Comparison of ENCODE assay signal across 16 mouse cellular contexts in the genomic region with DNA sequence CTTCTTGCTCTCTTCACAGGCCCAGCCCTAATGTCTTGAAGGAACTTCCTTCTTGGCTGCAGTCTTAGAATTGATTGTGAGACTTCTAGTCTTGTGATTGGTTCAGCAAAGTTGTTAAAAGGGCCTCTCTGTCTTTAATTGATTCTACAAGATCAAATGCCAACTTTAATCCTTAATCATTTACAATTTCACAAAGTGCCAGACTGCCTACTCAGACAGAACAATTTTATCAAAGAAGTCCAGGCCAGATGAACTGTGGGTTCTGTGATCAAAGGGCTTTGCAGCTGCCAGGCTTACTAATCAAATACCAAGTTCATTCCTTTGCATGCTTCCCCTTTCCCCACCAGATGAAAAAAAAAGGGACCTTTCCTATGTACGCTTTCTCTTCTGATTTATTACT. TPM values are rescaled to one million over a fixed set of nuclear protein-coding genes. Genes with fewer than 3 reads are reported as not detected.
DNase-seq lines count a peak whose midpoint lies in the region; ATAC-seq and TF ChIP-seq lines count a peak whose summit lies in the region.
"Had no signal": no experiment of that assay in that cellular context is flagged by ENCODE, and none has a peak within 500 bp of the region (broad histone marks: within the 10 kb centered on the region; RNA-seq: fewer than 3 reads in every experiment).

No protein-coding gene starts in this region.

- H3K4me3 ChIP-seq in embryonic facial prominence, embryonic 14.5 days (ENCODE audit: low read depth, low read length), result no peak overlapping the region
- H3K4me3 ChIP-seq in embryonic facial prominence, embryonic 10.5 days, result no peak overlapping the region
- H3K4me3 ChIP-seq in kidney, embryonic 16.5 days (ENCODE audit: low read length), result no peak overlapping the region
- H3K4me3 ChIP-seq in stomach, embryonic 16.5 days (replicated peaks; ENCODE audit: low read length), result no peak overlapping the region
- H3K4me3 ChIP-seq in hindbrain, postnatal 0 days (ENCODE audit: low read length), result no peak overlapping the region
- H3K4me3 ChIP-seq: embryonic facial prominence, embryonic 13.5 days; limb, embryonic 12.5 days had no signal

- H3K27ac ChIP-seq in embryonic facial prominence, embryonic 14.5 days (replicated peaks; ENCODE audit: low read depth, low read length), result no peak overlapping the region
- no peak overlapping the region for H3K27ac ChIP-seq in embryonic facial prominence, embryonic 10.5 days (replicated peaks)
- peak overlapping the region; percentile 88 for H3K27ac ChIP-seq in kidney, embryonic 16.5 days (ENCODE audit: low read length)
- peak overlapping the region; percentile 75 for H3K27ac ChIP-seq in stomach, embryonic 16.5 days (ENCODE audit: low read length)
- no peak overlapping the region for H3K27ac ChIP-seq in hindbrain, postnatal 0 days

- peaks cover 2% of the 10 kb centered on the region; the same call in 1 of the 2 replicates for H3K4me1 ChIP-seq in embryonic facial prominence, embryonic 14.5 days (ENCODE audit: control insufficient read depth, insufficient read depth, low read length)
- peaks cover 10% of the 10 kb centered on the region for H3K4me1 ChIP-seq in embryonic facial prominence, embryonic 10.5 days
- peaks cover 4% of the 10 kb centered on the region for H3K4me1 ChIP-seq in kidney, embryonic 16.5 days (ENCODE audit: insufficient read depth, low read length)
- H3K4me1 ChIP-seq in stomach, embryonic 16.5 days (ENCODE audit: control insufficient read depth, insufficient read depth, low read length), result peaks cover 8% of the 10 kb centered on the region; the same call in 1 of the 2 replicates
- H3K4me1 ChIP-seq in hindbrain, postnatal 0 days (ENCODE audit: insufficient read depth, low read length), result no peaks in the 10 kb centered on the region

- H3K4me2 ChIP-seq in embryonic facial prominence, embryonic 14.5 days (ENCODE audit: low read depth, low read length), result no peak overlapping the region
- H3K4me2 ChIP-seq in kidney, embryonic 16.5 days (replicated peaks; ENCODE audit: low read depth, low read length), result no peak overlapping the region
- H3K4me2 ChIP-seq in stomach, embryonic 16.5 days (ENCODE audit: low read depth, low read length), result 0 out of 2 replicates have a peak overlapping the region, but pooled peaks have one; percentile 36
- H3K4me2 ChIP-seq in hindbrain, postnatal 0 days (ENCODE audit: low read depth, low read length), result no peak overlapping the region
- H3K4me2 ChIP-seq: embryonic facial prominence, embryonic 13.5 days; limb, embryonic 12.5 days; midbrain, embryonic 11.5 days had no signal

- no peak for ATAC-seq in embryonic facial prominence, embryonic 14.5 days (ENCODE audit: low read depth)
- no peak for ATAC-seq in kidney, embryonic 16.5 days (ENCODE audit: low FRiP score, low TSS enrichment)
- ATAC-seq in stomach, embryonic 16.5 days (ENCODE audit: insufficient read depth, low FRiP score), result no peak
- ATAC-seq in hindbrain, postnatal 0 days, result no peak

- H3K9ac ChIP-seq in embryonic facial prominence, embryonic 14.5 days (ENCODE audit: low read depth, low read length), result no peak overlapping the region
- H3K9ac ChIP-seq in kidney, embryonic 16.5 days (replicated peaks; ENCODE audit: low read length), result no peak overlapping the region
- no peak overlapping the region for H3K9ac ChIP-seq in stomach, embryonic 16.5 days (ENCODE audit: low read length)
- no peak overlapping the region for H3K9ac ChIP-seq in hindbrain, postnatal 0 days (replicated peaks; ENCODE audit: low read length)
- H3K9ac ChIP-seq: embryonic facial prominence, embryonic 13.5 days; limb, embryonic 12.5 days had no signal

- no peaks in the 10 kb centered on the region for H3K36me3 ChIP-seq in embryonic facial prominence, embryonic 14.5 days (ENCODE audit: control insufficient read depth, insufficient read depth, low read length)
- H3K36me3 ChIP-seq in embryonic facial prominence, embryonic 10.5 days (replicated peaks), result peaks cover 16% of the 10 kb centered on the region
- 0 out of 2 replicates have a peak, but pooled peaks cover 5% of the 10 kb centered on the region for H3K36me3 ChIP-seq in kidney, embryonic 16.5 days (ENCODE audit: insufficient read depth, low read length)
- H3K36me3 ChIP-seq in stomach, embryonic 16.5 days (ENCODE audit: control insufficient read depth, insufficient read depth, low read length), result no peaks in the 10 kb centered on the region
- H3K36me3 ChIP-seq in hindbrain, postnatal 0 days (ENCODE audit: insufficient read depth, low read length), result no peaks in the 10 kb centered on the region
- H3K36me3 ChIP-seq: embryonic facial prominence, embryonic 13.5 days had no signal

- no peak for TF ChIP-seq CTCF in hindbrain, postnatal 0 days (IDR thresholded peaks at IDR 0.05; ENCODE audit: low read depth)

- H3K27me3 ChIP-seq in embryonic facial prominence, embryonic 14.5 days (replicated peaks; ENCODE audit: control insufficient read depth, insufficient read depth, low read length), result no peaks in the 10 kb centered on the region
- no peaks in the 10 kb centered on the region for H3K27me3 ChIP-seq in embryonic facial prominence, embryonic 10.5 days (replicated peaks; ENCODE audit: low read depth, poor library complexity, severe bottlenecking)
- no peaks in the 10 kb centered on the region for H3K27me3 ChIP-seq in kidney, embryonic 16.5 days (ENCODE audit: insufficient read depth, low read length)
- H3K27me3 ChIP-seq in stomach, embryonic 16.5 days (ENCODE audit: control insufficient read depth, insufficient read depth, low read length), result no peaks in the 10 kb centered on the region
- no peaks in the 10 kb centered on the region for H3K27me3 ChIP-seq in hindbrain, postnatal 0 days (ENCODE audit: insufficient read depth, low read length)
- H3K27me3 ChIP-seq: embryonic facial prominence, embryonic 13.5 days; limb, embryonic 12.5 days had no signal

- H3K9me3 ChIP-seq in embryonic facial prominence, embryonic 14.5 days (ENCODE audit: control insufficient read depth, low read length), result no peaks in the 10 kb centered on the region
- H3K9me3 ChIP-seq in embryonic facial prominence, embryonic 10.5 days, result no peaks in the 10 kb centered on the region
- no peaks in the 10 kb centered on the region for H3K9me3 ChIP-seq in kidney, embryonic 16.5 days (ENCODE audit: low read length)
- no peaks in the 10 kb centered on the region for H3K9me3 ChIP-seq in stomach, embryonic 16.5 days (replicated peaks; ENCODE audit: control insufficient read depth, low read length)
- H3K9me3 ChIP-seq in hindbrain, postnatal 0 days (ENCODE audit: low read length), result no peaks in the 10 kb centered on the region
- H3K9me3 ChIP-seq: embryonic facial prominence, embryonic 13.5 days; limb, embryonic 12.5 days had no signal

- DNase-seq in embryonic facial prominence, embryonic 14.5 days (ENCODE audit: low spot score), result peak; percentile 6
- no peak for DNase-seq in embryonic facial prominence, embryonic 10.5 days (ENCODE audit: low spot score)
- DNase-seq in lung, postnatal 10 days, result peak; percentile 5
- no peak for DNase-seq in lung, postnatal 25 days (ENCODE audit: low spot score)
- no peak for DNase-seq in cerebellum, postnatal 4 days (ENCODE audit: low spot score in 2 of 2)
- DNase-seq in hindbrain, postnatal 0 days (ENCODE audit: low spot score), result no peak
- DNase-seq: cerebellum, adult 11-12 months; thymus, postnatal 4 days had no signal

- WGBS in embryonic facial prominence, embryonic 14.5 days, result 78% methylated on average over 1 of the region's 1 CpGs
- 88% methylated on average over 1 of the region's 1 CpGs for WGBS in embryonic facial prominence, embryonic 10.5 days
- 39% methylated on average over 1 of the region's 1 CpGs for WGBS in kidney, embryonic 16.5 days
- WGBS in stomach, embryonic 16.5 days, result 13% methylated on average over 1 of the region's 1 CpGs
- 72% methylated on average over 1 of the region's 1 CpGs for WGBS in hindbrain, postnatal 0 days

RNA-seq across cellular contexts. Expression of a gene that starts 13.4 kb away (rescaled TPM):
- 0.48 and 0.85 TPM in 2 replicates for polyA plus RNA-seq in embryonic facial prominence, embryonic 14.5 days (2014; fragmentation: Nextera tagmentation; extraction: Ambion mirVana)
- polyA plus RNA-seq in embryonic facial prominence, embryonic 10.5 days (2016; fragmentation: Nextera tagmentation; extraction: Ambion mirVana), result 3.0 and 3.1 TPM in 2 replicates
- 1.3 and 3.4 TPM in 2 replicates for polyA plus RNA-seq in kidney, embryonic 16.5 days (2015; fragmentation: Nextera tagmentation; extraction: Ambion mirVana)
- polyA plus RNA-seq in stomach, embryonic 16.5 days (2015; fragmentation: Nextera tagmentation; extraction: Ambion mirVana), result 2.2 and 2.3 TPM in 2 replicates
- not detected in 2 replicates for total RNA-seq in hindbrain, postnatal 0 days (2014; rRNA removed)
- polyA plus RNA-seq in hindbrain, postnatal 0 days (2015; fragmentation: Nextera tagmentation; extraction: Ambion mirVana), result 0.43 and 0.44 TPM in 2 replicates
- total RNA-seq: adrenal gland, adult 18-20 months; layer of hippocampus, adult 8-10 months; neutrophil, adult 5-6 weeks had no signal

RNA-seq across cellular contexts. Expression of a gene that starts 21.5 kb away (rescaled TPM):
- polyA plus RNA-seq in embryonic facial prominence, embryonic 14.5 days (2014; fragmentation: Nextera tagmentation; extraction: Ambion mirVana), result 6.5 and 6.6 TPM in 2 replicates
- polyA plus RNA-seq in embryonic facial prominence, embryonic 10.5 days (2016; fragmentation: Nextera tagmentation; extraction: Ambion mirVana), result 13.6 and 14.4 TPM in 2 replicates
- 10.9 and 13.9 TPM in 2 replicates for polyA plus RNA-seq in kidney, embryonic 16.5 days (2015; fragmentation: Nextera tagmentation; extraction: Ambion mirVana)
- polyA plus RNA-seq in stomach, embryonic 16.5 days (2015; fragmentation: Nextera tagmentation; extraction: Ambion mirVana), result 11.1 and 11.9 TPM in 2 replicates
- 7.7 and 12.7 TPM in 2 replicates for total RNA-seq in hindbrain, postnatal 0 days (2014; rRNA removed)
- 6.5 and 6.7 TPM in 2 replicates for polyA plus RNA-seq in hindbrain, postnatal 0 days (2015; fragmentation: Nextera tagmentation; extraction: Ambion mirVana)

RNA-seq across cellular contexts. Expression of a gene that starts 21.6 kb away (rescaled TPM):
- polyA plus RNA-seq in embryonic facial prominence, embryonic 14.5 days (2014; fragmentation: Nextera tagmentation; extraction: Ambion mirVana), result 135 and 141 TPM in 2 replicates
- 231 and 233 TPM in 2 replicates for polyA plus RNA-seq in embryonic facial prominence, embryonic 10.5 days (2016; fragmentation: Nextera tagmentation; extraction: Ambion mirVana)
- polyA plus RNA-seq in kidney, embryonic 16.5 days (2015; fragmentation: Nextera tagmentation; extraction: Ambion mirVana), result 192 and 194 TPM in 2 replicates
- polyA plus RNA-seq in stomach, embryonic 16.5 days (2015; fragmentation: Nextera tagmentation; extraction: Ambion mirVana), result 149 and 153 TPM in 2 replicates
- total RNA-seq in hindbrain, postnatal 0 days (2014; rRNA removed), result 83.8 and 87.8 TPM in 2 replicates
- polyA plus RNA-seq in hindbrain, postnatal 0 days (2015; fragmentation: Nextera tagmentation; extraction: Ambion mirVana), result 209 and 221 TPM in 2 replicates

RNA-seq across cellular contexts. Expression of a gene that starts 44.6 kb away (rescaled TPM):
- 490 and 495 TPM in 2 replicates for polyA plus RNA-seq in embryonic facial prominence, embryonic 14.5 days (2014; fragmentation: Nextera tagmentation; extraction: Ambion mirVana)
- polyA plus RNA-seq in embryonic facial prominence, embryonic 10.5 days (2016; fragmentation: Nextera tagmentation; extraction: Ambion mirVana), result 622 and 633 TPM in 2 replicates
- polyA plus RNA-seq in kidney, embryonic 16.5 days (2015; fragmentation: Nextera tagmentation; extraction: Ambion mirVana), result 423 and 428 TPM in 2 replicates
- 417 and 432 TPM in 2 replicates for polyA plus RNA-seq in stomach, embryonic 16.5 days (2015; fragmentation: Nextera tagmentation; extraction: Ambion mirVana)
- total RNA-seq in hindbrain, postnatal 0 days (2014; rRNA removed), result 122 and 127 TPM in 2 replicates
- polyA plus RNA-seq in hindbrain, postnatal 0 days (2015; fragmentation: Nextera tagmentation; extraction: Ambion mirVana), result 446 and 451 TPM in 2 replicates

Comparison
In these comparisons a context has a peak if more than half of its experiments do, and no peak if none do; other contexts are left out.
1. DNase-seq: peak in embryonic facial prominence, embryonic 14.5 days (single experiment) and lung, postnatal 10 days (single experiment); none in embryonic facial prominence, embryonic 10.5 days (single experiment), lung, postnatal 25 days (single experiment), cerebellum, postnatal 4 days (0 of 2) and hindbrain, postnatal 0 days (single experiment).
2. H3K27ac ChIP-seq: peak in kidney, embryonic 16.5 days (single experiment) and stomach, embryonic 16.5 days (single experiment); none in embryonic facial prominence, embryonic 14.5 days (single experiment), embryonic facial prominence, embryonic 10.5 days (single experiment) and hindbrain, postnatal 0 days (single experiment).